Mouse (Mus musculus) small intestine, adult 2 months (tissue): Measurements from ENCODE around the gene Ano1.

Experiments used
- CTCF ChIP-seq: fragments of 200-500 bp; IDR thresholded peaks from 2 replicates; pipeline ENCODE4 v1.5.1; 2012; ENCODE audit warnings: low read depth, mild to moderate bottlenecking, control low read depth, inconsistent platforms, low read length, moderate library complexity, mixed read lengths; ENCODE audit not compliant: insufficient replicate concordance, insufficient read length; ENCODE audit errors: extremely low read depth
- POLR2A ChIP-seq: fragments of 200-500 bp; IDR thresholded peaks from 2 replicates; pipeline ENCODE4 v1.6.1; 2012; ENCODE audit warnings: low read depth, mild to moderate bottlenecking, control low read depth, inconsistent platforms, low read length, moderate library complexity

GRCm38 (mm10) chr7:144782402-144782801 is 30.6 kb upstream of the Ano1 start:
- TF ChIP-seq POLR2A, result no peak
- no peak for TF ChIP-seq CTCF
